Mouse (Mus musculus) midbrain, embryonic 14.5 days (tissue): ENCODE results near the gene Gjd3. TPM values are rescaled to one million over a fixed set of nuclear protein-coding genes. Genes with fewer than 3 reads are reported as not detected.

Source experiments
- ATAC-seq: fragments of 200-750 bp; cut with Nextera tagmentation; 2 replicates; pipeline ENCODE4 v1.8.0; 2017; ENCODE audit warnings: moderate number of reproducible peaks, moderate library complexity; ENCODE audit not compliant: low FRiP score, low TSS enrichment
- DNase-seq: peaks from one replicate; pipeline ENCODE4 v3.0.0-alpha.2; 2015
- H3K27ac ChIP-seq: fragments of 300-500 bp; sonication (generic); replicated peaks from 2 replicates; pipeline ENCODE4 v1.5.1; 2014; ENCODE audit warnings: mild to moderate bottlenecking, low read depth, low read length, moderate library complexity
- H3K27me3 ChIP-seq: fragments of 300-500 bp; sonication (generic); 2 replicates; pipeline ENCODE4 v1.6.1; 2014; ENCODE audit warnings: low read length, control low read depth, mixed read lengths; ENCODE audit not compliant: control insufficient read depth, insufficient read depth
- H3K36me3 ChIP-seq: fragments of 300-500 bp; sonication (generic); 2 replicates; pipeline ENCODE4 v1.6.1; 2014; ENCODE audit warnings: low read length, control low read depth; ENCODE audit not compliant: control insufficient read depth, insufficient read depth
- H3K4me1 ChIP-seq: fragments of 300-500 bp; sonication (generic); 2 replicates; pipeline ENCODE4 v1.6.1; 2014; ENCODE audit warnings: mild to moderate bottlenecking, antibody characterized with exemption, low read length, control low read depth; ENCODE audit not compliant: control insufficient read depth, insufficient read depth
- H3K4me2 ChIP-seq: fragments of 300-500 bp; sonication (generic); 2 replicates; pipeline ENCODE4 v1.6.1; 2014; ENCODE audit warnings: mild to moderate bottlenecking, low read length, moderate library complexity
- H3K4me3 ChIP-seq: fragments of 300-500 bp; sonication (generic); replicated peaks from 2 replicates; pipeline ENCODE4 v1.5.1; 2014; ENCODE audit warnings: low read depth, low read length
- H3K9ac ChIP-seq: fragments of 300-500 bp; sonication (generic); replicated peaks from 2 replicates; pipeline ENCODE4 v1.6.1; 2014; ENCODE audit warnings: mild to moderate bottlenecking, low read length, moderate library complexity
- H3K9me3 ChIP-seq: fragments of 300-500 bp; sonication (generic); 2 replicates; pipeline ENCODE4 v1.6.1; 2016; ENCODE audit warnings: low read length, control low read depth, mixed read lengths; ENCODE audit not compliant: control insufficient read depth
- WGBS: fragments of 180-500 bp; shearing (Covaris S2); extraction: QIAGEN DNeasy Blood & Tissue Kit; methylation state at CpG from one replicate; pipeline ENCODE4 v1.1.7; 2014; 5-methylcytosine and 5-hydroxymethylcytosine counted together
- polyA plus RNA-seq: library from polyadenylated mRNA; unstranded; fragments of >200 nt; fragmentation: Nextera tagmentation; extraction: Ambion mirVana; gene quantifications from 2 replicates; pipeline ENCODE4 v1.2.1, GENCODE M21; 2014

Gene Gjd3
- polyA plus RNA-seq, 1 experiment from 2014 or later: 0.70 TPM

GRCm38 (mm10) chr11:98968079-98968478 lies 14.7 kb downstream of the Gjd3 start:
- 0 out of 2 replicates have a peak overlapping the region, but pooled peaks have one; percentile 16 for H3K9ac ChIP-seq

DNA sequence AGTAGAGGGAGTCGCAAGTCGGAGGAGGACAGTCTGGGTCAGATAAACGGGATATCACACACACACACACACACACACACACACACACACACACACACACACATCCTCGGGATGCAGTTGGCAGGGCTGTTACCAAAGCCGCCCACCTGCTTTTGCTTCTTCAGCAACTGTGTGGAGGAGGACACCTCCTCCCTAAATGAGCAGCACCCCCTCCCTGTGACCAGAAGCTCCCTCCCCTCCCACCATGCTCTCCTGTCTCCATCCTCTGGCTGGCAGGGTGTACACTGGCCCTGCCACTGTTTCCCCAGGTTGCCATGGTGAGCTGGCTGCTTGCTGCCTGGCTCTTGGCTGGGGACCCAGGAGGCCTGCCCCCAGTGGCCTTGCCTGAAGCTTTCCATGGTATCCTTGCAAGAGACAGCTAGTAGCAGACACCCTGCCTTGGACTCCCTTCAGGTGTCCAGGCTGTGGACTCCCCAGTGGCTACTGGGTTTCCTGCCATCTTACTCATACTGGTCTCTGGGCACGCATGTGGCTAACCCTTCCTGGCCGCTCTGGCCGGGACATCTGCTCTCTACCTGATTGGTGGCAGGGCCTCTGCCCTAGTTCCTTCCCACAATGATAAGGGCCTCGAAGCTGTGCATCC lies 16.2 kb downstream of the Gjd3 start:
- Histone ChIP-seq H3K27ac (peak overlapping the region; percentile 10), H3K36me3 (0 out of 2 replicates have a peak, but pooled peaks cover 2% of the 10 kb centered on the region), H3K9ac (peak overlapping the region; percentile 42; the same call in 1 of the 2 replicates), H3K4me3 (no peak overlapping the region), H3K4me1 (peaks cover 100% of the 10 kb centered on the region), H3K27me3 (peaks cover 9% of the 10 kb centered on the region; the same call in 1 of the 2 replicates), H3K9me3 (no peaks in the 10 kb centered on the region), H3K4me2 (no peak overlapping the region)
- DNase-seq (peak; percentile 77), ATAC-seq (no peak)
- WGBS: 31% methylated on average over 9 of the region's 9 CpGs

More at GRCm38 (mm10) chr11:98968079-98968478, 14.7 kb downstream of the Gjd3 start:
- no peak overlapping the region for H3K4me3 ChIP-seq
- H3K27me3 ChIP-seq: peaks cover under 1% of the 10 kb centered on the region; the same call in 1 of the 2 replicates
- peak overlapping the region; percentile 81 for H3K27ac ChIP-seq
- peak overlapping the region; percentile 48; the same call in 1 of the 2 replicates for H3K4me2 ChIP-seq
- WGBS: 59% methylated on average over 16 of the region's 16 CpGs
- H3K4me1 ChIP-seq: peaks cover 87% of the 10 kb centered on the region
- DNase-seq: peak; percentile 48
- H3K9me3 ChIP-seq: no peaks in the 10 kb centered on the region
- ATAC-seq: no peak
- H3K36me3 ChIP-seq: peaks cover 10% of the 10 kb centered on the region; the same call in 1 of the 2 replicates

GRCm38 (mm10) chr11:98965416-98966077 lies 17.3 kb downstream of the Gjd3 start:
- WGBS: 7% methylated on average over 11 of the region's 11 CpGs
- ATAC-seq (no peak), DNase-seq (peak; percentile 35)

DNA sequence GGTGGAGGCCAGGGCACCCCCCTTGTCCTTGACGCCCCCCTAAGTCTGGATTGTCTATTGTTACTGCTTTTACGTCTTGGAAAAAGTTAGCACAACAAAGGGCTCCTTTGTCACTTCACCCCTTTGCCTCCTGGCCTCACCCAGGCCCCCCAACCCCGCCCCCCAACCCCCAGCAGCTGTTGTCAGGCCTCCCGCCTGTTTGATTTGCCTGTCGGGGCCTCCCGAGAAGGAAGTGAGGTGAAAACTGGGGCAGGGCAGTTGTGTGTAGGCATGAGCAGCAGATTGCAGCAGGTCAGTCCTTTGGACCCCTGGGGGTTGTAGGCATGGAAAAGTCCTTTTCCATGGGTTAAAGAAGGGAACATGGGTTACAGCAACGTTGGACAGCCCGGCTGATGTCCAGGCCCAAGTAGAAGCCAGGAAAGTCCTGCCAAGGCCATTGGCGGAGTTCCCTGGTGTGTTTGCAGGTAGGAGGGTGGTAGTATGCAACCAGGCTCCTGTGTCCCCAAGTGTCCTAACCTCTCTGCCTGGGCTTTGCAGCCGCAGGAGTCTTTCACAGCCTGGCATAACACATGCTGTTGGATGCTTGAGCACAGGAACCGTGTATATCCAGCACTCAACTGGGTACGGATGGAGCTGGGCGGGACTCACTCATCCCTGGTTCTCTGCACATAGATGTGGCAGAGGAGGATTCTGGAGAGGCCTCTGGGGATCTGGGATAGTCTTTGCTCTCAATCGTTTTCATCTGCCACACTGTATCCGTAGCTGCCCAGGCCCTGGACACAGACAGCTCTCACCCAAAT lies 18.0 kb downstream of the Gjd3 start:
- Histone ChIP-seq H3K4me2 (peak overlapping the region; percentile 19), H3K27ac (peak overlapping the region; percentile 14; the same call in 1 of the 2 replicates), H3K9ac (0 out of 2 replicates have a peak overlapping the region, but pooled peaks have one; percentile 46), H3K27me3 (peaks cover 18% of the 10 kb centered on the region), H3K9me3 (no peaks in the 10 kb centered on the region), H3K4me1 (peaks cover 95% of the 10 kb centered on the region), H3K4me3 (no peak overlapping the region), H3K36me3 (no peaks in the 10 kb centered on the region)
- WGBS: 24% methylated on average over 15 of the region's 15 CpGs
- no peak for DNase-seq
- no peak for ATAC-seq

More at GRCm38 (mm10) chr11:98965416-98966077, 17.3 kb downstream of the Gjd3 start:
- H3K4me3 ChIP-seq: no peak overlapping the region
- H3K4me1 ChIP-seq: peaks cover 100% of the 10 kb centered on the region
- H3K27me3 ChIP-seq: peaks cover 18% of the 10 kb centered on the region
- no peaks in the 10 kb centered on the region for H3K36me3 ChIP-seq
- H3K4me2 ChIP-seq: peak overlapping the region; percentile 5
- peak overlapping the region; percentile 14; the same call in 1 of the 2 replicates for H3K27ac ChIP-seq
- H3K9me3 ChIP-seq: no peaks in the 10 kb centered on the region
- H3K9ac ChIP-seq: peak overlapping the region; percentile 42; the same call in 1 of the 2 replicates

- H3K9ac ChIP-seq: peak overlapping the region; percentile 46; the same call in 1 of the 2 replicates
- 34% methylated on average over 6 of the region's 6 CpGs for WGBS
- no peak for DNase-seq
- peak overlapping the region; percentile 86 for H3K4me2 ChIP-seq
- H3K9me3 ChIP-seq: no peaks in the 10 kb centered on the region
- peaks cover 95% of the 10 kb centered on the region for H3K4me1 ChIP-seq
- H3K27me3 ChIP-seq: peaks cover 18% of the 10 kb centered on the region
- peak overlapping the region; percentile 42 for H3K27ac ChIP-seq
- no peaks in the 10 kb centered on the region for H3K36me3 ChIP-seq
- no peak for ATAC-seq
- no peak overlapping the region for H3K4me3 ChIP-seq
Measured at GRCm38 (mm10) chr11:98964201-98964615, 18.6 kb downstream of the Gjd3 start.

DNA sequence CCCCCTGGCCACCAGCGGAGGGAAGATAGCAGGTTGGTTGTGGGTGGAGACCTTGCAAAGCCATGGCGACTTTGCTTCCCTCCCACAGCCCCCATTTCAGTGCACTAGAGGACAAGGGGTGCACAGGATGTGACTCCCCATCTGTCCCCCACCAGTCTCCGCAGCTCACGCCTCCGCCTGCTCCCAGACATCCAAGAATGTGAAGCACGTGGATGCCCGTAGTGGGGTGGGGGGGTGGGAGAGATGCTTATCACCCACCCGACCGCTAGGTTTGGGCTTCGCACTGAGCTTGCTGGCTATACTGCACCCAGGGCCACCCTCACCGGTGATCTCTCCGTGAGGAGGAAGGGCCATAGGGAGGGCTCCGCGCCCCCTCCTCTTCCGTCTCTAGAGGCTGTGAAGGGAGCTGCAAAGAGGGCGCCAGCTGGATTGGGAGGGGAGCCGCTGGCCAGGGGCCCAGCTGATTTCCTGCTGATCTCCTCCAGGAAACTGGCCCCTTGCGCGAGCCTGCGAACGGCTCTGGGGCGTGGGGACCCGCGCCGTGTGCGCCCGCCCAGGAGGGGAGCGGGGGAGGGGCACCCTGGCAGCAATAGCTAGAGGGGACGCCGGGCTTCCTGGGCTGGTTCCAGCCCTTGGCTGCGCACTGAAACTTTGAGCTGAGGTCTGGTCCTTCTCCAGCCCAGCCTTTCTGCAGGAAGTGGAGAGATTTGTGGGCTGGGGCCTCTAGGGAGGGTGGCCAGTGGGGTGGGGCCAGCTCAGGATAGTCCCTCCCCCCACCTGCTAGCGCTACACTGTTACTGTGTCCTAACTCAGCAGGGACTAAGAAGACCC lies 19.4 kb downstream of the Gjd3 start:
- H3K27ac ChIP-seq: peak overlapping the region; percentile 42
- H3K27me3 ChIP-seq: peaks cover 18% of the 10 kb centered on the region
- DNase-seq (peak; percentile 80), ATAC-seq (peak; percentile 29; the same call in 1 of the 2 replicates)
- H3K9me3 ChIP-seq: no peaks in the 10 kb centered on the region
- H3K4me1 ChIP-seq: peaks cover 89% of the 10 kb centered on the region
- H3K36me3 ChIP-seq: no peaks in the 10 kb centered on the region
- H3K4me3 ChIP-seq: peak overlapping the region; percentile 27
- H3K9ac ChIP-seq: peak overlapping the region; percentile 46
- WGBS: 2% methylated on average over 29 of the region's 32 CpGs
- peak overlapping the region; percentile 86 for H3K4me2 ChIP-seq

GRCm38 (mm10) chr11:98962421-98963095 lies 20.3 kb downstream of the Gjd3 start:
- WGBS: 6% methylated on average over 12 of the region's 12 CpGs
- Histone ChIP-seq H3K36me3 (no peaks in the 10 kb centered on the region), H3K27me3 (peaks cover 18% of the 10 kb centered on the region), H3K4me3 (peak overlapping the region; percentile 27; the same call in 1 of the 2 replicates), H3K27ac (no peak overlapping the region), H3K4me2 (peak overlapping the region; percentile 86), H3K9ac (peak overlapping the region; percentile 46; the same call in 1 of the 2 replicates), H3K4me1 (peaks cover 80% of the 10 kb centered on the region), H3K9me3 (no peaks in the 10 kb centered on the region)
- peak; percentile 15 for DNase-seq
- no peak for ATAC-seq
